Mouse (Mus musculus) bone marrow macrophage, adult 2 months (primary cell): ENCODE measurements around the gene Nudt17. TPM values are rescaled to one million over a fixed set of nuclear protein-coding genes. Genes with fewer than 3 reads are reported as not detected.

Source experiments
- H3K27ac ChIP-seq: 2 replicates; pipeline ENCODE4 v1.5.1; 2012; ENCODE audit warnings: low read depth, low read length; ENCODE audit not compliant: insufficient read depth
- H3K4me1 ChIP-seq: 2 replicates; pipeline ENCODE4 v1.6.1; 2012; ENCODE audit warnings: low read length; ENCODE audit not compliant: control insufficient read depth, insufficient read depth
- H3K4me3 ChIP-seq: 2 replicates; pipeline ENCODE4 v1.5.1; 2012; ENCODE audit warnings: mild to moderate bottlenecking, low read length, moderate library complexity; ENCODE audit not compliant: insufficient read depth
- CTCF ChIP-seq: IDR thresholded peaks from 2 replicates; pipeline ENCODE4 v1.5.1; 2012; ENCODE audit warnings: low read depth, mild to moderate bottlenecking, low read length, moderate library complexity
- POLR2A ChIP-seq: IDR thresholded peaks from 2 replicates; pipeline ENCODE4 v1.6.1; 2012; ENCODE audit warnings: mild to moderate bottlenecking, low read depth, low read length, borderline replicate concordance
- polyA plus RNA-seq: library from polyadenylated mRNA; stranded (reverse); fragments of >200 nt; gene quantifications from 2 replicates; pipeline ENCODE4 v1.2.4, GENCODE M21; 2012; ENCODE audit not compliant: missing spikeins, insufficient read depth, insufficient read length

Nudt17 gene
- polyA plus RNA-seq, 1 experiment: not detected

DNA sequence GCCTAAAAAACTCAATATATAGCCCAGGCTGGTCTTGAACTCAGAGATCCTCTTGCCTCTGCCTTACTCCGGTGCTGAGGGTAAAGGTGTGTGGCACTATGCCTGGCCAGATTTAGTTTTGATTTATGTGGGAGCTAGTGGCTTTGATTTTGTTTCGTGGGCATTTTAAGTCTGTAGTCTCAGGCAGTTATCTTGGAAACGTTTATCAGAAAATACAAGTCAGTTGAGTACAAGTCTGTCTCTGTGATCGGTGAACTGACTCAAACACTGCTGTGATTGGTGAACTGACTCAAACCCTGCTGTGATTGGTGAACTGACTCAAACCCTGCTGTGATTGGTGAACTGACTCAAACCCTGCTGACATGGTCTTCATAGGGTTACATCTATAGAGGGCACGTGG, 22.4 kb upstream of the Nudt17 start:
- Histone ChIP-seq H3K4me3 (no peak overlapping the region), H3K27ac (no peak overlapping the region), H3K4me1 (peaks cover 35% of the 10 kb centered on the region)
- TF ChIP-seq POLR2A (no peak), CTCF (no peak)

DNA sequence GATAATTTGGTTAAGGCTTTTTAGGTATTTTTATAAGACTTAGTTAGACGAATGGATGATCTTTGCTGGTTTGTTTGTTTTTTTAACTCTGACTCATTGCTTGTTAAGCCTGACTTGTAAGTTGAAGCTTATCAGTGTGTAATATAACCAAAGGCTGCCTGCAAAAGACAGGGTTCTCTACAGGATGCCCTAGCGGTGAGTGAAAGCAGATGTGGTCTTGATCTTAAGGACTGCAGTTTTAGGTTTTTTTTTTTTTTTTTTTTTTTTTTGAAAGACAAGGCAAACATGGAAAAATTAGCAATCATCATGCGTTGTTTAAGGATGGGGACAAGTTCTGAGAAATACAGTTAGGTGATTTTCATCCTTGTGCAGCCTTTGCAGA, 21.0 kb upstream of the Nudt17 start:
- no peak overlapping the region for H3K27ac ChIP-seq
- TF ChIP-seq POLR2A: no peak
- no peak for TF ChIP-seq CTCF
- H3K4me3 ChIP-seq: no peak overlapping the region
- H3K4me1 ChIP-seq: peaks cover 42% of the 10 kb centered on the region

DNA sequence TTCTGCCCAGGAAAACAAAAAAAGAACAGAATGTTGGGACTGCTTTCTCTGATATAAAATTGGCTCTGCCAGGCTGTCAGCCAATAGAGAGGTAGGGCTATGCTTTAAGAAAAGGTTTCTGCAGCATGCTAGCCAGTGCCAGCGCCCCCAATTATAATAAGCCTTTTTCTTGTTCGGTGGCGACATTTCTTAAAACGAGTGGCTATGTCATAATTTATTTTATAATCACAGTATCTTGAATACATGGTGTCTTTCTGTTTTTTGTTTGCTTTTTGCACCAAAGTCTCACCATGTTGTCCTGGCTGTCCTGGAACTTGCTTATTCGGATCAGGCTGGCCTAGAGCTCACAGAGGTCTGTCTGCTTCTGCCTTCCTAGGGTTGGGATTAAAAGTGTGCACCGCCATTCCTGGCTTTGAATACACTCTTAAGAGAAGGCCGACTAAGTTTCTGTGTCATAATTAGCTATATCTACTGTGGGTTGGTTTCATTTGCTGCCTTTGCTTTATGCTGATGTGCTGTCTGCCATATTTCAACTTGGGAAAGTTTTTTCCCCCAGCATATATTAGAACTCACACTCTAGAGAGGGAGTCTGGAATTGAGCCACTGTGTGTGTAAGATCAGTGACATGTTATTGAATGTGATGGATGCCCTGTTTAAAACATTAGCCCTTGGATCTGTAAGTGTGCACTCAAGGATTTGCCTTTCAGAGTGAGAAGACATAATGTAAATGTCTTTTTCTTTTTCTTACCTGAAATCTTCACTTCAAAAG, 20.5 kb upstream of the Nudt17 start:
- Histone ChIP-seq H3K27ac (peak overlapping the region; percentile 85), H3K4me3 (peak overlapping the region; percentile 92), H3K4me1 (peaks cover 41% of the 10 kb centered on the region)
- TF ChIP-seq CTCF (no peak), POLR2A (no peak)

DNA sequence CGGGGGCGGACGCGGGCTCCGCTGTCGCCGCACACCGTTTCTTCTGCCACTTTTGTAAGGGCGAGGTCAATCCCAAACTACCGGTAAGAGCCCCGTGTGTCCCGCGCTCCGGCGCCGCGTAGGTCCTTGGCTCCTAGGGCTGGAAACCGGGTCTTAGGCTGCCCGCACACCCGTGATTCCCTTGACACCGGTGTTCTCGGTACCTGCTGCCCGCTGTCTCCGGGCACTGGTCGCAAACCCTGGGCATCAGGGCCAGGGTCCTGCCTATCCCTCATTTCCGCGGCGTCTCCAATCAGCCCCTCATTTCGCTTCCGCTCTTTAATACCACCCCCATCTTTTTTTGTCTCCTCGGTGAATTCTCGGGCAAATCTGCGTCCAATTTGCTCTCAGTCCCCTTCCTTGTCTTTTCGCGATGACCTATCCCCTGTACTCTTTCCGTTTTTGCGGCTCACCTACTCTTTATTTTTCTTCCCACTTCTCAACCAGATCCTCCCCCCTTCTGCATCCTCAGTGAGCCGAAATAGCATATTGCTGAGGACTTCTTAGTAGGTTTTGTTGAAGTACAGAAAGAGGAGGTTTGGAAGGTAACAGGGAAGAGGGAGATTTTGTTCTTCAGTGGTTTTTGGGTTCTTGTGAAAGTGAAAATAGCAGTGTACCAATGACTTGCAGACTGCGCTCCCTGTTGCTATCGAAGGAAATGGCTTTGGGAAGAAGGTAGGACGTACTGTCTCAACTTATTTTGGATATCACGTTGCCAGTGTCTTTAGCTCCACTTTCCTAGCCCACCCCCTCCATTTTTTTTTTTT, 19.7 kb upstream of the Nudt17 start:
- Histone ChIP-seq H3K27ac (peak overlapping the region; percentile 85), H3K4me3 (peak overlapping the region; percentile 92), H3K4me1 (peaks cover 41% of the 10 kb centered on the region)
- TF ChIP-seq CTCF: no peak
- no peak for TF ChIP-seq POLR2A

DNA sequence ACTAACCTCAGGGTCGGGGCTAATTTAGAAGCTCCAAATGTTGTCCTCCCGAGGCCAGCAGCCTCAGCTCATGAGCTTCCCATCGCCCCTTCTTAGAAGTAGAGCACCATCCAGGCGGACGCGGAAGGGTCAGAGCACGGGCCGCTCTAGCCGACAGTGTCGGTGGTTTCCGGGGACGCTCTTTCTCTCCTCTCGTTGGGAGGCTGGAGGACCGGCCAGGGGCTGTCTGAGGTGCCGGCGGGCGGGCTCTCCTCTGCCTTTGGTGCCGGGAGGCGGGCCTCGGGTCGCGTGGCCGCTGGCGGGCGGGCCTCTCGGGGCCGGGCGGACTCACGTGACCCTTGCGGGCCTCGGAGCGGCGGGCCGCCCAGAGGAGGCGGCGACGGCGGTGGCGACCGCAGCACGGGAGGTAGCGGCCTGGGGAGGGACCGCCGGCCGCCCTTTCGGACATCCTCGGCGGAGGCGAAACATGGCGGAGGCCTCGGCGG, 19.0 kb upstream of the Nudt17 start, which contains the start of the genes Polr3c and Rnf115:
TSS of gene Polr3c (minus strand) at position 286 of the 485 bp plus-strand sequence.
TSS of gene Rnf115 (plus strand) at position 322 of the 485 bp plus-strand sequence.
- peak within 1 kb of the TSS; percentile 95 for H3K4me3 ChIP-seq
- peaks cover 39% of the 10 kb centered on the region for H3K4me1 ChIP-seq
- TF ChIP-seq CTCF (no peak), POLR2A (no peak)
- H3K27ac ChIP-seq: peak within 1 kb of the TSS; percentile 85

DNA sequence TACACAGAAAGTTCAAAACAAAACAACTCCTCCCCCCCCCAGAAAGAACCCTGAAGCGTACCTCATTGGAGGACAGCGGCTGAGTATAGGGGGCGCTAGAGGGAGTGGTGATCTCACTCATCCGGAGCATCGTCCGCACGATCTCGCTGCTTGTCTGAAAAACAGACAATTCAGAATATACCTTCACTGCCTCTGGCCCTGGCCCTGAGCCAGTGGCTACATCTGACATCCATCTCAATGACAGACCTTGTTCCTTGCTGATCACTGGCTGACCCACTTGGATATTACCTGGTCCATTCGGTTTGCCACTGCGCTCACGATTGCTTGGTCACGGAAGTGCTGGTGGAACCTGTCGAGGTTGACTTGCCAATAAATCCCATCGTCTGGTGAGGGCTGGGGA, 10.8 kb upstream of the Nudt17 start:
- no peak for TF ChIP-seq POLR2A
- TF ChIP-seq CTCF: peak; percentile 43
- H3K4me1 ChIP-seq: peaks cover 15% of the 10 kb centered on the region
- H3K27ac ChIP-seq: no peak overlapping the region
- no peak overlapping the region for H3K4me3 ChIP-seq

DNA sequence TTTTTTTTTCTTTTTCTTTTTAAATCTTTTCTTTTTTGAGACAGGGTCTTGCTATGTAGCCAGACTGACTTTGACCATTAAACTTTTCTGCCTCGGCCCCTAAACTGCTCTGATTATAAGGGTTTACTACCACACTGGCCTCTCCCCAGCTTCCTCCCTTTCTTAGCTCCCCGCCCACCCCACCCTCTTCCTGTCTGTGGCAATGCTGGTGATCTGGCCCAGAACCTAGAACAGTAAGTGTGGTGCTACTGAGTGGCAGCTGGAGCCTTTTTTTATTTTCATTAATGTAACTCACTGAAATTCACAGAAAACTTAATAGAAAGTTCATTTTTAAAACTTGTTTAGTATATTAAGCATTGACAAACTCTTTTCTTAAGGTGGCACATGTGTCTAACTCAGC, 7.5 kb upstream of the Nudt17 start:
- H3K27ac ChIP-seq: peak overlapping the region; percentile 45; the same call in 1 of the 2 replicates
- no peak overlapping the region for H3K4me3 ChIP-seq
- H3K4me1 ChIP-seq: peaks cover 11% of the 10 kb centered on the region
- TF ChIP-seq CTCF (no peak), POLR2A (no peak)

DNA sequence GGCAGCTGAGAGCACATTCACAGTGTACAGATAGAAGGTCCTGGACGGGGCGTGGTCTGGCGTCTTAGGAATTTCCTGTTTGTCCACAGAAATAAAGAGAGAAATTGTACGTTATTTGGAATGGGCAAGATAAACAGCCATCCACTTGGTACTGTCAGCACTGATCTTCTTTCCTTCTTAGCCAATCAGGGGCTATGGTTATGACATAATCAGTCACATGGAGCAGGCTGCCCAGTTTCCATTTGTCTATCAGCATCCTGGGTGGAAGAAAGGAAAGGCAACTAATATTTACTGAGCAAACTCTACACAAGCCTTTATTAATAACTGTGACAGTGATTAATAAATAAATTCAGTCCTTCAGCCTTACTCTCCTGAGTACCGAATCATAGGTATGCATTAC, 5.9 kb upstream of the Nudt17 start:
- peaks cover 11% of the 10 kb centered on the region for H3K4me1 ChIP-seq
- H3K27ac ChIP-seq: no peak overlapping the region
- TF ChIP-seq CTCF (no peak), POLR2A (no peak)
- H3K4me3 ChIP-seq: no peak overlapping the region

DNA sequence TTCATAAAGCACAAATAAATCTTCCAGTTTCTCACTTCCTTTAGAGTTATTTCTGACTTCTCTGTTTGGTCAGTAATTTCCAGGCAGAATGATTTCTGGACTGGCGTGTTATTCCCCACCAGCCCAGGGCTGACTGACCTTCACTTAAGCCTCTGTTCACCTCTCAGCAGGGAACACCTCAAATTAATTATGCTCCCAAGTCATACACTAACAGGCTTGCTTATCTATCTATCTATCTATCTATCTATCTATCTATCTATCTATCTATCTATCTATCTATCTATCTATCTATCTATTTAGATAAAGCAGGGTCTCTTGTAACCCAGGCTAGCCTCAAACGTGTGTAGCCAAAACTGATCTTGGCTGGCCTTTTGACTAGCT, 312 bp upstream of the Nudt17 start:
- H3K4me3 ChIP-seq: no peak overlapping the region
- TF ChIP-seq POLR2A (no peak), CTCF (no peak)
- H3K4me1 ChIP-seq: peaks cover 2% of the 10 kb centered on the region; the same call in 1 of the 2 replicates

More for the DNA sequence above, 312 bp upstream of the Nudt17 start:
- H3K27ac ChIP-seq: no peak overlapping the region
